In genomic region chr3:27371725-27372650, GRCm38 (mm10) we compare ENCODE assay signal across 9 mouse cellular contexts. TPM values are rescaled to one million over a fixed set of nuclear protein-coding genes. Genes with fewer than 3 reads are reported as not detected.
DNase-seq lines count a peak whose midpoint lies in the region; ATAC-seq and TF ChIP-seq lines count a peak whose summit lies in the region.
"Had no signal": no experiment of that assay in that cellular context is flagged by ENCODE, and none has a peak within 500 bp of the region (broad histone marks: within the 10 kb centered on the region; RNA-seq: fewer than 3 reads in every experiment).

No protein-coding gene starts in this region.

- peaks cover 11% of the 10 kb centered on the region for H3K4me1 ChIP-seq in testis, adult 2 months (ENCODE audit: control insufficient read depth, insufficient read depth, low read length)

- H3K4me3 ChIP-seq in testis, adult 2 months (ENCODE audit: control insufficient read depth, low read depth, low read length), result peak overlapping the region; percentile 15

- H3K27ac ChIP-seq in testis, adult 2 months (ENCODE audit: control insufficient read depth, insufficient read depth, low read depth, low read length), result no peak overlapping the region
- H3K27ac ChIP-seq: macrophage had no signal

- peak; percentile 57; the same call in 1 of the 2 replicates for ATAC-seq in frontal cortex, adult (ENCODE audit: low TSS enrichment)
- ATAC-seq in megakaryocyte progenitor cell, adult 5-6 weeks (replicated peaks; ENCODE audit: poor library complexity), result peak; percentile 31; the same call in 1 of the 2 replicates
- no peak for ATAC-seq in erythroid progenitor cell, adult 5-6 weeks (replicated peaks; ENCODE audit: low FRiP score, poor library complexity, severe bottlenecking)

- no peaks in the 10 kb centered on the region for H3K27me3 ChIP-seq in testis, adult 2 months (ENCODE audit: control insufficient read depth, insufficient read depth, low read length)

- no peak for TF ChIP-seq POLR2A in testis, adult 2 months (IDR thresholded peaks at IDR 0.05; ENCODE audit: control insufficient read depth, low read depth, low read length)

- no peak for TF ChIP-seq CTCF in testis, adult 2 months (IDR thresholded peaks at IDR 0.05; ENCODE audit: control insufficient read depth, insufficient read depth, insufficient replicate concordance, low read depth, low read length)

- no peak for DNase-seq in frontal cortex, postnatal 25 days (ENCODE audit: low spot score in 2 of 2)
- no peak for DNase-seq in testis, postnatal 10 days (ENCODE audit: low spot score)
- DNase-seq in MN1 (ENCODE audit: low spot score), result no peak
- no peak for DNase-seq in urinary bladder, postnatal 14 days (ENCODE audit: low spot score)

- H3K36me3 ChIP-seq in testis, adult 2 months (ENCODE audit: control insufficient read depth, insufficient read depth, low read length), result no peaks in the 10 kb centered on the region

RNA-seq across cellular contexts. Expression of gene Ghsr, which starts 0.8 kb away (rescaled TPM):
- not detected in 2 replicates for polyA plus RNA-seq in testis, adult 2 months (2012; rRNA removed)
- total RNA-seq in megakaryocyte progenitor cell, adult 5-6 weeks (2015), result not detected in 2 replicates
- not detected in 2 replicates for total RNA-seq in megakaryocyte progenitor cell, adult 5-6 weeks (2017)
- total RNA-seq in erythroid progenitor cell, adult 5-6 weeks (2015; ENCODE audit: low replicate concordance), result not detected in 2 replicates
- not detected in 2 replicates for total RNA-seq in erythroid progenitor cell, adult 5-6 weeks (2017; ENCODE audit: low replicate concordance)
- polyA plus RNA-seq: macrophage had no signal

RNA-seq across cellular contexts. Expression of gene Tnfsf10, which starts 55.2 kb away (rescaled TPM):
- polyA plus RNA-seq in testis, adult 2 months (2012; rRNA removed), result 0.12 and 0.21 TPM in 2 replicates
- 3.8 and 7.3 TPM in 2 replicates for total RNA-seq in megakaryocyte progenitor cell, adult 5-6 weeks (2015)
- 3.9 and 4.7 TPM in 2 replicates for total RNA-seq in megakaryocyte progenitor cell, adult 5-6 weeks (2017)
- not detected in 2 replicates for total RNA-seq in erythroid progenitor cell, adult 5-6 weeks (2015; ENCODE audit: low replicate concordance)
- 1.3 and 1.4 TPM in 2 replicates for total RNA-seq in erythroid progenitor cell, adult 5-6 weeks (2017; ENCODE audit: low replicate concordance)
